Mouse (Mus musculus) liver, postnatal 0 days (tissue): ENCODE measurements around the gene Tmem169.

ENCODE experiments used
- CTCF ChIP-seq: sonication (generic); IDR thresholded peaks from 2 replicates; pipeline ENCODE4 v1.5.1; 2016; ENCODE audit warnings: antibody characterized with exemption, low read depth
- EP300 ChIP-seq: IDR thresholded peaks from 2 replicates; pipeline ENCODE4 v1.6.1; 2016; ENCODE audit warnings: antibody characterized with exemption, low read depth, mild to moderate bottlenecking

GRCm38 (mm10) chr1:72334807-72335206 lies 50.6 kb downstream of the Tmem169 start:
- TF ChIP-seq EP300 (no peak), CTCF (no peak)
